Mouse (Mus musculus) limb, embryonic 11.5 days (tissue): ENCODE measurements around the gene Nck1. TPM values are rescaled to one million over a fixed set of nuclear protein-coding genes. Genes with fewer than 3 reads are reported as not detected.
A peak's percentile ranks its signal among the peaks of the same experiment; 100 is the strongest.

Experiments
- ATAC-seq: fragments of 200-750 bp; cut with Nextera tagmentation; 2 replicates; pipeline ENCODE4 v1.8.0; 2017; ENCODE audit warnings: low read depth; ENCODE audit not compliant: insufficient number of reproducible peaks, low FRiP score, low TSS enrichment
- DNase-seq: peaks from one replicate; pipeline ENCODE4 v3.0.0-alpha.2; 2015; ENCODE audit warnings: low spot score
- H3K27ac ChIP-seq: fragments of 300-500 bp; sonication (generic); replicated peaks from 2 replicates; pipeline ENCODE4 v1.5.1; 2014; ENCODE audit warnings: low read depth, mild to moderate bottlenecking, low read length
- H3K27me3 ChIP-seq: fragments of 300-500 bp; sonication (generic); 2 replicates; pipeline ENCODE4 v1.6.1; 2014; ENCODE audit warnings: mild to moderate bottlenecking, low read length, mixed read lengths; ENCODE audit not compliant: control insufficient read depth, insufficient read depth
- H3K36me3 ChIP-seq: fragments of 300-500 bp; sonication (generic); 2 replicates; pipeline ENCODE4 v1.6.1; 2014; ENCODE audit warnings: mild to moderate bottlenecking, low read length, moderate library complexity, mixed read lengths; ENCODE audit not compliant: control insufficient read depth, insufficient read depth
- H3K4me1 ChIP-seq: fragments of 300-500 bp; sonication (generic); 2 replicates; pipeline ENCODE4 v1.6.1; 2014; ENCODE audit warnings: low read length, mixed read lengths; ENCODE audit not compliant: control insufficient read depth, insufficient read depth
- H3K4me2 ChIP-seq: fragments of 300-500 bp; sonication (generic); 2 replicates; pipeline ENCODE4 v1.6.1; 2014; ENCODE audit warnings: low read depth, mild to moderate bottlenecking, moderate library complexity; ENCODE audit not compliant: severe bottlenecking
- H3K4me3 ChIP-seq: fragments of 300-500 bp; sonication (generic); 2 replicates; pipeline ENCODE4 v1.5.1; 2014; ENCODE audit warnings: low read depth, low read length
- H3K9ac ChIP-seq: fragments of 300-500 bp; sonication (generic); 2 replicates; pipeline ENCODE4 v1.6.1; 2014; ENCODE audit warnings: mild to moderate bottlenecking, low read length
- H3K9me3 ChIP-seq: fragments of 300-500 bp; sonication (generic); 2 replicates; pipeline ENCODE4 v1.6.1; 2016; ENCODE audit warnings: low read length; ENCODE audit not compliant: control insufficient read depth
- WGBS: fragments of 180-500 bp; shearing (Covaris S2); extraction: QIAGEN DNeasy Blood & Tissue Kit; methylation state at CpG from one replicate; pipeline ENCODE4 v1.1.7; 2014; 5-methylcytosine and 5-hydroxymethylcytosine counted together
- polyA plus RNA-seq: library from polyadenylated mRNA; unstranded; fragments of >200 nt; fragmentation: Nextera tagmentation; extraction: Ambion mirVana; gene quantifications from 2 replicates; pipeline ENCODE4 v1.2.1, GENCODE M21; 2014

Gene Nck1
- polyA plus RNA-seq, 1 experiment from 2014 or later, result 80.6 TPM

GRCm38 (mm10) chr9:100522029-100522428 is 23.9 kb downstream of the Nck1 start:
- no peak overlapping the region for H3K27ac ChIP-seq
- DNase-seq, result no peak
- H3K4me1 ChIP-seq, result no peaks in the 10 kb centered on the region
- H3K4me3 ChIP-seq, result no peak overlapping the region
- H3K36me3 ChIP-seq, result no peaks in the 10 kb centered on the region
- no peaks in the 10 kb centered on the region for H3K9me3 ChIP-seq
- no peaks in the 10 kb centered on the region for H3K27me3 ChIP-seq
- H3K9ac ChIP-seq, result no peak overlapping the region
- WGBS, result 75% methylated on average over 2 of the region's 2 CpGs
- no peak for ATAC-seq
- H3K4me2 ChIP-seq, result no peak overlapping the region

GRCm38 (mm10) chr9:100520586-100520985 is 25.3 kb downstream of the Nck1 start:
- Histone ChIP-seq H3K4me3 (no peak overlapping the region), H3K27ac (no peak overlapping the region), H3K4me2 (no peak overlapping the region), H3K4me1 (no peaks in the 10 kb centered on the region), H3K36me3 (no peaks in the 10 kb centered on the region), H3K9me3 (no peaks in the 10 kb centered on the region), H3K9ac (no peak overlapping the region), H3K27me3 (no peaks in the 10 kb centered on the region)
- DNase-seq, result peak; percentile 43
- 4% methylated on average over 2 of the region's 2 CpGs for WGBS
- ATAC-seq, result no peak

- Histone ChIP-seq H3K4me2 (no peak overlapping the region), H3K36me3 (no peaks in the 10 kb centered on the region), H3K27ac (no peak overlapping the region), H3K4me1 (no peaks in the 10 kb centered on the region), H3K4me3 (no peak overlapping the region), H3K27me3 (no peaks in the 10 kb centered on the region), H3K9me3 (no peaks in the 10 kb centered on the region), H3K9ac (no peak overlapping the region)
- no peak for DNase-seq
- 96% methylated on average over 3 of the region's 3 CpGs for WGBS
- no peak for ATAC-seq
Observed at GRCm38 (mm10) chr9:100520012-100520411, 25.9 kb downstream of the Nck1 start.

- H3K27me3 ChIP-seq, result no peaks in the 10 kb centered on the region
- no peaks in the 10 kb centered on the region for H3K4me1 ChIP-seq
- H3K4me3 ChIP-seq, result no peak overlapping the region
Observed at GRCm38 (mm10) chr9:100507581-100507980, 38.4 kb downstream of the Nck1 start.

DNA sequence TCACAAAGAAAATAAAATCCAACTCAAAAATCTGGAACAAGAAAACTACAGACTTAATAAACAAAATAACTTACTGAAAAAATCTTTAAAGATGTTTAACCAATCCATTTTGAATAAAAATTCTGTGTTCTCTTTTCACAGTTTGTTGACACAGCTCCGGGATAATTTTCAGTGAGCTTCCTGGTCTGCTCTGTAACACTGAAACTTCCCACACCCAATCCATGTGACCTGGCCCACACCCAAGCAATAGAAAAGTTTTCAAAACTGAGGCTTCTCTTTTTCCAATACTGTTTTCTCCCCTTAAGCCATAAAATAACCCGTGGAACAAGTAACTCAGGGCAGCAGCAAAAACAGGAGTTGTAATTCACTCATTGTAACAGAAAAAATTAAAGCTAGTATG is 39.3 kb downstream of the Nck1 start:
- Histone ChIP-seq H3K9me3 (no peaks in the 10 kb centered on the region), H3K9ac (no peak overlapping the region), H3K27me3 (no peaks in the 10 kb centered on the region), H3K4me3 (no peak overlapping the region), H3K4me2 (no peak overlapping the region), H3K36me3 (no peaks in the 10 kb centered on the region), H3K27ac (no peak overlapping the region), H3K4me1 (no peaks in the 10 kb centered on the region)
- DNase-seq, result no peak
- WGBS, result 84% methylated on average over 2 of the region's 2 CpGs
- ATAC-seq, result no peak

More at GRCm38 (mm10) chr9:100507581-100507980, 38.4 kb downstream of the Nck1 start:
- 92% methylated on average over 2 of the region's 2 CpGs for WGBS
- H3K9me3 ChIP-seq, result no peaks in the 10 kb centered on the region
- no peak overlapping the region for H3K9ac ChIP-seq
- no peaks in the 10 kb centered on the region for H3K36me3 ChIP-seq
- no peak overlapping the region for H3K27ac ChIP-seq
- DNase-seq (no peak), ATAC-seq (no peak)
- no peak overlapping the region for H3K4me2 ChIP-seq

DNA sequence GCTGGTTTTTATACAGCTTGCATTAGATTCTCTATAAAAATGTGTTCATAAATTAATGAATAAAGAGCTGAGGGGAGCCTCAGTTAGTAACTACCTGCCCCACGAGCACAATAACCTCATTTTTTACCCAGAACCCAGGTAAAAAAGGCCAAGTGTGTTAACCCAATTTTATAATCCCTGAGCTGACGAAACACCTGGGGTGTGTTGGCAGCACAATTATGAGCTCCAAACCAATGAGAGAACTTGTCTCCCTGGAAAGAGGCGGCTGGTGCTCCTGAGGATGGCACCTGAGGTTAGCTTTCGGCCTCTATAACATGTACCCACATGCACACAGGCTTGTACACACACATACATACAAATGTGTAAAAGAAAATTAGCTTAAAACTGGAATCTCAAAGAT is 40.4 kb downstream of the Nck1 start:
- no peaks in the 10 kb centered on the region for H3K36me3 ChIP-seq
- WGBS, result 93% methylated on average over 4 of the region's 4 CpGs
- H3K4me3 ChIP-seq, result no peak overlapping the region
- ATAC-seq, result no peak
- no peaks in the 10 kb centered on the region for H3K4me1 ChIP-seq
- H3K4me2 ChIP-seq, result no peak overlapping the region
- no peak overlapping the region for H3K27ac ChIP-seq
- no peak overlapping the region for H3K9ac ChIP-seq
- H3K9me3 ChIP-seq, result no peaks in the 10 kb centered on the region
- H3K27me3 ChIP-seq, result no peaks in the 10 kb centered on the region
- no peak for DNase-seq

DNA sequence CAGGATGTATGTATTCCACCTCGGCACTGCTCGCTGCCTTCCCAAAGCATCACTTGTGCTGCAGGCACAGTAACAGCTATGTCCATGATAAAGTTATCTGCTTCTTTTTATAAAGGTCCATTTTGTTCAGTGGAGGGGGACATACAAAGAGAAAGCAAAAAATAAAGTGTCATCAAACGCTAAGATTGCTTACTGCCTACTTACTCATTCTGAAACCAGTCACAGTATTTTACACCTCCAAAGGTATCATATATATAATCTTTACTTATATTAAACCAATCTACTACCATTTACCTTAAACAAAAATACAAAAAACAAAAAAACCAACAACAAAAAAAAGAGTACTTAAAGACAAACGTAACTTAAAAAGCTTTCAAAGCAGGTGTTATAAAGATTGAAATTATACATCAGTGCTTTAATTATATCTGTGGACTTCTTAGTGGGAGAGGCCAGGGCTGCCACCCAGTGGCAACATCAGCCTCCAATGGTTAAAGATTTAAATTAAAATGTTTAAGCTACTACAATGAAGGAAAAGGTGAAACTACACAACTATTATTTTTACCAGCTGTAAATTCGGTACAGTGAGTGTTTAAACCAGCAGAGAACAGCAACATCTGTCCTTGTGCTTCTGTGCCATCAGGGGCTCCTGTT is 52.2 kb downstream of the Nck1 start:
- no peaks in the 10 kb centered on the region; the same call in 1 of the 2 replicates for H3K36me3 ChIP-seq
- no peak overlapping the region for H3K27ac ChIP-seq
- 89% methylated on average over 5 of the region's 5 CpGs for WGBS
- H3K4me3 ChIP-seq, result no peak overlapping the region
- no peaks in the 10 kb centered on the region for H3K4me1 ChIP-seq
- ATAC-seq (no peak), DNase-seq (no peak)
- H3K9me3 ChIP-seq, result no peaks in the 10 kb centered on the region
- no peak overlapping the region for H3K9ac ChIP-seq
- no peaks in the 10 kb centered on the region for H3K27me3 ChIP-seq
- H3K4me2 ChIP-seq, result no peak overlapping the region

- Histone ChIP-seq H3K27me3 (no peaks in the 10 kb centered on the region), H3K4me1 (no peaks in the 10 kb centered on the region), H3K9me3 (no peaks in the 10 kb centered on the region), H3K36me3 (no peaks in the 10 kb centered on the region; the same call in 1 of the 2 replicates), H3K4me3 (no peak overlapping the region), H3K27ac (no peak overlapping the region), H3K9ac (no peak overlapping the region), H3K4me2 (no peak overlapping the region)
- DNase-seq, result no peak
- 90% methylated on average over 1 of the region's 1 CpGs for WGBS
- no peak for ATAC-seq
Observed at GRCm38 (mm10) chr9:100491424-100491823, 54.5 kb downstream of the Nck1 start.

- no peak overlapping the region for H3K4me2 ChIP-seq
- H3K27me3 ChIP-seq, result no peaks in the 10 kb centered on the region
- H3K9me3 ChIP-seq, result no peaks in the 10 kb centered on the region
- H3K36me3 ChIP-seq, result no peaks in the 10 kb centered on the region; the same call in 1 of the 2 replicates
- no peak overlapping the region for H3K4me3 ChIP-seq
- WGBS, result 96% methylated on average over 6 of the region's 6 CpGs
- ATAC-seq, result no peak
- DNase-seq, result no peak
- H3K9ac ChIP-seq, result no peak overlapping the region
- no peaks in the 10 kb centered on the region for H3K4me1 ChIP-seq
- no peak overlapping the region for H3K27ac ChIP-seq
Observed at GRCm38 (mm10) chr9:100488969-100489368, 57.0 kb downstream of the Nck1 start.
